ENCODE assay signal across 11 mouse cellular contexts in genomic region chr11:108933835-108934234, GRCm38 (mm10). TPM values are rescaled to one million over a fixed set of nuclear protein-coding genes. Genes with fewer than 3 reads are reported as not detected.
DNase-seq lines count a peak whose midpoint lies in the region; ATAC-seq and TF ChIP-seq lines count a peak whose summit lies in the region.
"Had no signal": no experiment of that assay in that cellular context is flagged by ENCODE, and none has a peak within 500 bp of the region (broad histone marks: within the 10 kb centered on the region; RNA-seq: fewer than 3 reads in every experiment).

No protein-coding gene starts in this region.

- H3K36me3 ChIP-seq in lung, embryonic 14.5 days (ENCODE audit: insufficient read depth), result peaks cover 90% of the 10 kb centered on the region
- H3K36me3 ChIP-seq in lung, embryonic 16.5 days (ENCODE audit: control insufficient read depth, insufficient read depth, low read length), result peaks cover 31% of the 10 kb centered on the region

- no peaks in the 10 kb centered on the region for H3K9me3 ChIP-seq in lung, embryonic 14.5 days (ENCODE audit: low read depth, low read length)
- no peaks in the 10 kb centered on the region for H3K9me3 ChIP-seq in lung, embryonic 16.5 days (ENCODE audit: control insufficient read depth, low read length)
- H3K9me3 ChIP-seq: heart, embryonic 13.5 days had no signal

- no peak for TF ChIP-seq CTCF in lung, embryonic 14.5 days (IDR thresholded peaks at IDR 0.05; ENCODE audit: low read depth)
- no peak for TF ChIP-seq CTCF in lung, adult 2 months (IDR thresholded peaks at IDR 0.05; ENCODE audit: insufficient read depth, low read length)

- peaks cover 6% of the 10 kb centered on the region for H3K4me1 ChIP-seq in lung, embryonic 14.5 days (ENCODE audit: insufficient read depth)
- peaks cover 19% of the 10 kb centered on the region for H3K4me1 ChIP-seq in lung, adult 2 months (ENCODE audit: control insufficient read depth, insufficient read depth, low read length)
- H3K4me1 ChIP-seq in lung, embryonic 16.5 days (replicated peaks; ENCODE audit: control insufficient read depth, insufficient read depth, low read length), result peaks cover 47% of the 10 kb centered on the region

- no peak overlapping the region for H3K27ac ChIP-seq in lung, embryonic 14.5 days (ENCODE audit: low read depth)
- H3K27ac ChIP-seq in lung, embryonic 16.5 days (ENCODE audit: low read length), result no peak overlapping the region
- H3K27ac ChIP-seq: heart, embryonic 13.5 days; kidney, postnatal 0 days had no signal

- H3K4me2 ChIP-seq in lung, embryonic 14.5 days, result no peak overlapping the region
- H3K4me2 ChIP-seq in lung, embryonic 16.5 days (ENCODE audit: low read depth, low read length), result no peak overlapping the region
- H3K4me2 ChIP-seq: heart, embryonic 13.5 days had no signal

- H3K9ac ChIP-seq in lung, embryonic 14.5 days, result no peak overlapping the region
- no peak overlapping the region for H3K9ac ChIP-seq in lung, embryonic 16.5 days (ENCODE audit: low read length)
- H3K9ac ChIP-seq: heart, embryonic 13.5 days had no signal

- DNase-seq in lung, embryonic 14.5 days, result peak; percentile 59
- no peak for DNase-seq in lung, adult 2 months
- DNase-seq in gastrocnemius, postnatal 25 days, result peak; percentile 60
- DNase-seq in testis, postnatal 10 days (ENCODE audit: low spot score), result peak; percentile 46
- DNase-seq in cerebellum, postnatal 36 days, result no peak
- DNase-seq: thymus, postnatal 36 days had no signal

- 62% methylated on average over 9 of the region's 9 CpGs for WGBS in lung, embryonic 14.5 days
- 31% methylated on average over 9 of the region's 9 CpGs for WGBS in lung, adult 2 months
- 58% methylated on average over 9 of the region's 9 CpGs for WGBS in lung, embryonic 16.5 days

- ATAC-seq in lung, embryonic 14.5 days (ENCODE audit: insufficient read depth), result no peak
- 0 out of 2 replicates have a peak, but pooled peaks have one; percentile 13 for ATAC-seq in lung, embryonic 16.5 days (ENCODE audit: low read depth)
- ATAC-seq in monocyte, adult 5-6 weeks (replicated peaks; ENCODE audit: insufficient number of reproducible peaks, low FRiP score, low TSS enrichment, poor library complexity, severe bottlenecking), result no peak

- no peak for TF ChIP-seq POLR2A in lung, adult 2 months (IDR thresholded peaks at IDR 0.05; ENCODE audit: borderline replicate concordance, extremely low read depth, low read depth, low read length)

- H3K4me3 ChIP-seq in lung, embryonic 14.5 days (ENCODE audit: low read depth, low read length), result no peak overlapping the region
- H3K4me3 ChIP-seq in lung, adult 2 months (replicated peaks; ENCODE audit: extremely low read depth, low read depth, low read length), result no peak overlapping the region
- no peak overlapping the region for H3K4me3 ChIP-seq in lung, embryonic 16.5 days (ENCODE audit: low read length)
- H3K4me3 ChIP-seq: heart, embryonic 13.5 days had no signal

- H3K27me3 ChIP-seq in lung, embryonic 14.5 days (ENCODE audit: insufficient read depth, low read length), result no peaks in the 10 kb centered on the region
- no peaks in the 10 kb centered on the region for H3K27me3 ChIP-seq in lung, embryonic 16.5 days (ENCODE audit: control insufficient read depth, insufficient read depth, low read depth, low read length)

RNA-seq across cellular contexts. Expression of gene Axin2, which starts 13.7 kb away (rescaled TPM):
- 13.0 and 15.5 TPM in 2 replicates for polyA plus RNA-seq in lung, embryonic 14.5 days (2014; fragmentation: Nextera tagmentation; extraction: Ambion mirVana)
- 14.4 and 17.9 TPM in 2 replicates for polyA plus RNA-seq in lung, adult 2 months (2012; rRNA removed)
- 1 to 10 TPM; 9.5 to 9.8 TPM for total RNA-seq in gastrocnemius, postnatal 25 days (2021)
- polyA plus RNA-seq in lung, embryonic 16.5 days (2015; fragmentation: Nextera tagmentation; extraction: Ambion mirVana), result 7.8 and 8.5 TPM in 2 replicates
- total RNA-seq in monocyte, adult 5-6 weeks (2017), result 1.5 to 5.5 TPM (median 2.2 TPM) in 3 replicates
- total RNA-seq: MEL had no signal

Comparison
In these comparisons a context has a peak if more than half of its experiments do, and no peak if none do; other contexts are left out.
1. DNase-seq: peak in lung, embryonic 14.5 days (single experiment), gastrocnemius, postnatal 25 days (single experiment) and testis, postnatal 10 days (single experiment); none in lung, adult 2 months (single experiment) and cerebellum, postnatal 36 days (0 of 2).